Mouse (Mus musculus) CH12.LX (cell line): ENCODE measurements around the gene Vstm5. TPM values are rescaled to one million over a fixed set of nuclear protein-coding genes. Genes with fewer than 3 reads are reported as not detected.

ENCODE experiments used
- DNase-seq: peaks from one replicate; pipeline ENCODE4 v3.0.0-alpha.2; 2013; ENCODE audit errors: extremely low read depth
- H3K27ac ChIP-seq: 2 replicates; pipeline ENCODE4 v1.5.1; 2012; ENCODE audit warnings: low read depth, mild to moderate bottlenecking, control low read depth, moderate library complexity; ENCODE audit not compliant: insufficient read depth
- H3K27me3 ChIP-seq: replicated peaks from 2 replicates; pipeline ENCODE3; 2012; ENCODE audit warnings: inconsistent platforms
- H3K36me3 ChIP-seq, 2 experiments: replicated peaks in 1 of 2; 2 replicates each; pipeline versions ENCODE3 to v1.6.1; 2012; ENCODE audit warnings: inconsistent platforms in 1 of 2, low read length in 1 of 2, mild to moderate bottlenecking in 1 of 2, mixed read lengths in 1 of 2, moderate library complexity in 1 of 2; ENCODE audit not compliant: control insufficient read depth in 1 of 2, insufficient read depth in 1 of 2
- H3K4me1 ChIP-seq, 2 experiments: 2 replicates each; pipeline ENCODE4 v1.6.1; 2012; ENCODE audit warnings: inconsistent platforms in 1 of 2, moderate library complexity in 1 of 2; ENCODE audit not compliant: insufficient read depth in 2 of 2, control insufficient read depth in 1 of 2
- H3K4me2 ChIP-seq: 2 replicates; pipeline ENCODE4 v1.6.1; 2012; ENCODE audit warnings: low read depth, mild to moderate bottlenecking, control low read depth; ENCODE audit not compliant: poor library complexity, insufficient read depth, severe bottlenecking
- H3K4me3 ChIP-seq, 3 experiments: fragments of 150-350 bp in 1 of 3; sonication (generic) in 1 of 3; replicated peaks in 1 of 3; 2 replicates each; pipeline versions ENCODE3 to v1.5.1; 2011 to 2012; ENCODE audit warnings: low read depth in 2 of 3, low read length in 2 of 3, mild to moderate bottlenecking in 2 of 3, moderate library complexity in 2 of 3, control low read depth in 1 of 3, improper control_type of control experiment in 1 of 3, inconsistent platforms in 1 of 3, mixed read lengths in 1 of 3; ENCODE audit not compliant: poor library complexity in 1 of 3
- H3K79me2 ChIP-seq: replicated peaks from 2 replicates; pipeline ENCODE4 v1.6.1; 2012; ENCODE audit warnings: mild to moderate bottlenecking, moderate library complexity; ENCODE audit not compliant: control insufficient read depth, poor library complexity, insufficient read depth, severe bottlenecking; ENCODE audit errors: extremely low read depth
- H3K9ac ChIP-seq: 2 replicates; pipeline ENCODE4 v1.6.1; 2012; ENCODE audit warnings: low read depth, mild to moderate bottlenecking, control low read depth, moderate library complexity; ENCODE audit not compliant: insufficient read depth
- H3K9me3 ChIP-seq: replicated peaks from 2 replicates; pipeline ENCODE3; 2012; ENCODE audit warnings: low read length, inconsistent platforms, mixed read lengths
- BHLHE40 ChIP-seq: IDR thresholded peaks from 2 replicates; pipeline ENCODE4 v1.6.1; 2011; ENCODE audit warnings: mild to moderate bottlenecking, low read depth, low read length, improper control_type of control experiment
- CTCF ChIP-seq, 2 experiments: IDR thresholded peaks in 1 of 2; conservative IDR thresholded peaks in 1 of 2; 2 replicates each; pipeline ENCODE4 v1.5.1; 2011 to 2012; ENCODE audit warnings: low read depth in 2 of 2, low read length in 2 of 2, improper control_type of control experiment in 1 of 2, inconsistent platforms in 1 of 2, mild to moderate bottlenecking in 1 of 2, moderate library complexity in 1 of 2
- ETS1 ChIP-seq: conservative IDR thresholded peaks from 2 replicates; pipeline ENCODE4 v1.6.1; 2012; ENCODE audit warnings: low read depth, mild to moderate bottlenecking, inconsistent platforms, low read length, improper control_type of control experiment, moderate library complexity
- HCFC1 ChIP-seq: IDR thresholded peaks from 2 replicates; pipeline ENCODE4 v1.6.1; 2012; ENCODE audit warnings: low read depth, mild to moderate bottlenecking, inconsistent platforms, low read length, improper control_type of control experiment
- IRF4 ChIP-seq: IDR thresholded peaks from 2 replicates; pipeline ENCODE4 v1.6.1; 2014; ENCODE audit warnings: low read depth, mild to moderate bottlenecking, inconsistent platforms, low read length, improper control_type of control experiment
- JUN ChIP-seq: IDR thresholded peaks from 2 replicates; pipeline ENCODE4 v1.6.1; 2011; ENCODE audit warnings: low read depth, mild to moderate bottlenecking, low read length, improper control_type of control experiment, moderate library complexity; ENCODE audit not compliant: insufficient read depth
- JUND ChIP-seq: conservative IDR thresholded peaks from 2 replicates; pipeline ENCODE4 v1.6.1; 2011; ENCODE audit warnings: low read depth, low read length, improper control_type of control experiment
- KAT2A ChIP-seq: IDR thresholded peaks from 2 replicates; pipeline ENCODE4 v1.6.1; 2012; ENCODE audit warnings: low read length, improper control_type of control experiment, inconsistent platforms; ENCODE audit not compliant: insufficient replicate concordance
- MAFK ChIP-seq: IDR thresholded peaks from 2 replicates; pipeline ENCODE4 v1.6.1; 2011; ENCODE audit warnings: low read length, improper control_type of control experiment; ENCODE audit not compliant: insufficient replicate concordance
- MAX ChIP-seq: IDR thresholded peaks from 2 replicates; pipeline ENCODE4 v1.6.1; 2011; ENCODE audit warnings: low read length, improper control_type of control experiment
- MAZ ChIP-seq: IDR thresholded peaks from 2 replicates; pipeline ENCODE4 v1.6.1; 2012; ENCODE audit warnings: low read depth, mild to moderate bottlenecking, inconsistent platforms, low read length, improper control_type of control experiment, moderate library complexity
- MXI1 ChIP-seq: IDR thresholded peaks from 2 replicates; pipeline ENCODE4 v1.6.1; 2011; ENCODE audit warnings: mild to moderate bottlenecking, low read depth, low read length, improper control_type of control experiment
- MYC ChIP-seq: IDR thresholded peaks from 2 replicates; pipeline ENCODE4 v1.6.1; 2011; ENCODE audit warnings: low read depth, mild to moderate bottlenecking, improper control_type of control experiment, low read length
- NELFE ChIP-seq: IDR thresholded peaks from 2 replicates; pipeline ENCODE4 v1.6.1; 2011; ENCODE audit warnings: low read depth, low read length, improper control_type of control experiment
- NRF1 ChIP-seq: IDR thresholded peaks from 2 replicates; pipeline ENCODE4 v1.6.1; 2014; ENCODE audit warnings: low read depth, mild to moderate bottlenecking, inconsistent platforms, low read length, improper control_type of control experiment, moderate library complexity
- POLR2A ChIP-seq: IDR thresholded peaks from 2 replicates; pipeline ENCODE4 v1.6.1; 2011; ENCODE audit warnings: low read depth, mild to moderate bottlenecking, improper control_type of control experiment, low read length
- POLR2AphosphoS2 ChIP-seq: IDR thresholded peaks from 2 replicates; pipeline ENCODE4 v1.6.1; 2011; ENCODE audit warnings: low read depth, low read length, improper control_type of control experiment
- RAD21 ChIP-seq: IDR thresholded peaks from 2 replicates; pipeline ENCODE4 v1.6.1; 2011; ENCODE audit warnings: low read depth, mild to moderate bottlenecking, low read length, improper control_type of control experiment, moderate library complexity
- RCOR1 ChIP-seq: conservative IDR thresholded peaks from 2 replicates; pipeline ENCODE4 v1.6.1; 2012; ENCODE audit warnings: low read depth, mild to moderate bottlenecking, inconsistent platforms, low read length, improper control_type of control experiment
- SMC3 ChIP-seq: IDR thresholded peaks from 2 replicates; pipeline ENCODE4 v1.6.1; 2011; ENCODE audit warnings: low read depth, low read length, improper control_type of control experiment
- TBP ChIP-seq: conservative IDR thresholded peaks from 2 replicates; pipeline ENCODE4 v1.6.1; 2011; ENCODE audit warnings: low read depth, low read length, improper control_type of control experiment
- TCF12 ChIP-seq: IDR thresholded peaks from 2 replicates; pipeline ENCODE4 v1.6.1; 2014; ENCODE audit warnings: low read depth, mild to moderate bottlenecking, inconsistent platforms, low read length, improper control_type of control experiment
- USF1 ChIP-seq: IDR thresholded peaks from 2 replicates; pipeline ENCODE4 v1.6.1; 2014; ENCODE audit warnings: low read depth, mild to moderate bottlenecking, inconsistent platforms, low read length, improper control_type of control experiment
- ZC3H11A ChIP-seq: IDR thresholded peaks from 2 replicates; pipeline ENCODE4 v1.6.1; 2012; ENCODE audit warnings: low read depth, mild to moderate bottlenecking, inconsistent platforms, low read length, improper control_type of control experiment
- ZKSCAN1 ChIP-seq: IDR thresholded peaks from 2 replicates; pipeline ENCODE4 v1.6.1; 2012; ENCODE audit warnings: low read depth, inconsistent platforms, low read length, improper control_type of control experiment, borderline replicate concordance
- ZMIZ1 ChIP-seq: IDR thresholded peaks from 2 replicates; pipeline ENCODE4 v1.6.1; 2012; ENCODE audit warnings: low read depth, mild to moderate bottlenecking, inconsistent platforms, low read length, improper control_type of control experiment
- ZNF384 ChIP-seq: IDR thresholded peaks from 2 replicates; pipeline ENCODE4 v1.6.1; 2012; ENCODE audit warnings: low read depth, low read length, improper control_type of control experiment, inconsistent platforms
- dilution Hi-C: fragments of 300-500 bp; cut with MboI; formaldehyde crosslinking; loops from 2 replicates; pipeline ENCODE4 v1.14.3; 2020; ENCODE audit warnings: low sequenced_read_pairs; ENCODE audit not compliant: extremely low pct_unique_long_range_greater_than_20kb, extremely low pct_ligation_motif_present
- in situ Hi-C: fragments of 300-500 bp; cut with MboI; formaldehyde crosslinking; loops from 3 replicates; pipeline ENCODE4 v1.14.3; 2019; ENCODE audit warnings: low sequenced_read_pairs, low pct_ligation_motif_present, low pct_unique_long_range_greater_than_20kb, mixed read lengths
- polyA plus RNA-seq: library from polyadenylated mRNA; unstranded; fragments of >175 nt; gene quantifications from 2 replicates; pipeline ENCODE4 v1.2.1, GENCODE M21; 2012; ENCODE audit warnings: low read depth; ENCODE audit not compliant: insufficient read length
- total RNA-seq, 2 experiments: library from RNA; depleted of rRNA; stranded (reverse); fragments of 300-350 nt in 1 of 2; fragments of >200 nt in 1 of 2; gene quantifications; 2 replicates each; pipeline ENCODE4 v1.2.3; 2012 to 2014

The Vstm5 gene
- total and polyA plus RNA-seq, 3 experiments, result not detected

- peak; percentile 90; the same call in 1 of the 2 replicates for TF ChIP-seq KAT2A
These were observed 41.0 kb downstream of the Vstm5 start, which contains the start of gene Med17 (continued) for GRCm38 (mm10) chr9:15279649-15280490.

DNA sequence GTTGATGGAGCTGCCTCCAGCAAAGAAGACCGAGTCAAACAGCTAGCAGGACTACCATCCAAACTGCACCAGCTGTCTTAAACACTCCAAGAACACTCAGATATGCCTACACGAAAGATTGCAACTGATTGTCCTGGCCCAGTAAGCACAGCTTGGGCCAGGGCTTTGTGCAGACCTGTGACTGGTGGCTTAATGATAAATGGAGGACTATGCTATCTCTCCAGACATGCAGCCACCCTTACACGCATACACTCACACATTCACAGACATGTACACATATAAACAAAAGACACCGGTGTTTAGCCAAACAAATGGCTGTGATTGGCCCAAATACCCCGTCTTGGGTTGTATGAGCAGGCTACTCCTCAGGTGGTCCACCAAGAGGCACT lies 41.6 kb downstream of the Vstm5 start:
- peak overlapping the region; percentile 67 to 95 (median 73) for H3K4me3 ChIP-seq
- TF ChIP-seq TCF12, result no peak
- no peak for TF ChIP-seq ZMIZ1
- TF ChIP-seq NELFE, result no peak
- no peak for TF ChIP-seq KAT2A
- TF ChIP-seq HCFC1, result no peak
- no peak for TF ChIP-seq ZNF384
- no peak for TF ChIP-seq NRF1
- TF ChIP-seq JUN, result no peak
- TF ChIP-seq TBP, result no peak
- TF ChIP-seq CTCF (conservative IDR thresholded peaks at IDR 0.05 in 1 of 2, IDR thresholded peaks at IDR 0.05 in 1 of 2; ENCODE audit: low read depth in 2 of 2, low read length in 2 of 2), result no peak
- TF ChIP-seq ETS1, result no peak
- TF ChIP-seq MAFK, result no peak
- no peak for TF ChIP-seq ZC3H11A
- TF ChIP-seq POLR2AphosphoS2, result no peak
- H3K27ac ChIP-seq, result no peak overlapping the region
- H3K27me3 ChIP-seq, result no peaks in the 10 kb centered on the region
- peaks cover 5 to 26% of the 10 kb centered on the region in 2 experiments for H3K4me1 ChIP-seq
- no peak for DNase-seq
- H3K36me3 ChIP-seq, result peaks cover 15 to 49% of the 10 kb centered on the region in 2 experiments
- dilution Hi-C loops (no loop called here), in situ Hi-C loops (no loop called here)
- H3K79me2 ChIP-seq, result peaks cover 28% of the 10 kb centered on the region
- peak overlapping the region; percentile 72 for H3K4me2 ChIP-seq
- peak overlapping the region; percentile 67 for H3K9ac ChIP-seq
- no peaks in the 10 kb centered on the region for H3K9me3 ChIP-seq

GRCm38 (mm10) chr9:15285443-15285842 lies 46.6 kb downstream of the Vstm5 start:
- no peaks in the 10 kb centered on the region for H3K79me2 ChIP-seq
- no peak for DNase-seq
- H3K9ac ChIP-seq, result no peak overlapping the region
- dilution Hi-C loops, result no loop called here
- no peaks in the 10 kb centered on the region for H3K9me3 ChIP-seq
- peaks cover 9 to 58% of the 10 kb centered on the region in 2 experiments for H3K36me3 ChIP-seq
- H3K27me3 ChIP-seq, result no peaks in the 10 kb centered on the region
- H3K27ac ChIP-seq, result no peak overlapping the region
- TF ChIP-seq RAD21, result peak; percentile 41
- no peak for TF ChIP-seq POLR2A
- no peak for TF ChIP-seq ZKSCAN1
- TF ChIP-seq CTCF (conservative IDR thresholded peaks at IDR 0.05 in 1 of 2, IDR thresholded peaks at IDR 0.05 in 1 of 2; ENCODE audit: low read depth in 2 of 2, low read length in 2 of 2), result peak; percentile 30 to 56; a peak in 3 of 4 replicates
- TF ChIP-seq ZMIZ1, result no peak
- TF ChIP-seq MYC, result no peak
- TF ChIP-seq ZC3H11A, result no peak
- TF ChIP-seq ETS1, result no peak
- no peak for TF ChIP-seq JUND
- no peak for TF ChIP-seq BHLHE40
- no peak for TF ChIP-seq MAZ
- no peak for TF ChIP-seq RCOR1
- TF ChIP-seq TBP, result no peak
- no peak for TF ChIP-seq MXI1
- TF ChIP-seq USF1, result no peak
- TF ChIP-seq ZNF384, result no peak
- TF ChIP-seq MAX, result no peak
- peak; percentile 33 for TF ChIP-seq SMC3
- no peak for TF ChIP-seq IRF4
- in situ Hi-C loops, result no loop called here
- H3K4me1 ChIP-seq, result peaks cover 4 to 10% of the 10 kb centered on the region in 2 experiments
- no peak overlapping the region for H3K4me2 ChIP-seq
- H3K4me3 ChIP-seq, result no peak overlapping the region
